Comparison of ENCODE assay signal across 21 mouse cellular contexts in genomic region chr6:28957486-28957885, GRCm38 (mm10).
"Had no signal": no experiment of that assay in that cellular context is flagged by ENCODE, and none has a peak within 500 bp of the region (broad histone marks: within the 10 kb centered on the region; RNA-seq: fewer than 3 reads in every experiment).

No protein-coding gene starts in this region.

- H3K9me3 ChIP-seq: liver, embryonic 15.5 days; lung, embryonic 15.5 days; midbrain, embryonic 10.5 days; midbrain, embryonic 12.5 days; neural tube, embryonic 13.5 days; neural tube, embryonic 15.5 days had no signal

- H3K4me2 ChIP-seq: liver, embryonic 15.5 days; lung, embryonic 15.5 days; midbrain, embryonic 12.5 days; neural tube, embryonic 13.5 days; neural tube, embryonic 15.5 days had no signal

- H3K27me3 ChIP-seq: liver, embryonic 15.5 days; lung, embryonic 15.5 days; midbrain, embryonic 12.5 days; neural tube, embryonic 13.5 days; neural tube, embryonic 15.5 days had no signal

- ATAC-seq: liver, postnatal 0 days; lung, postnatal 0 days; midbrain, embryonic 16.5 days had no signal

- H3K27ac ChIP-seq: liver, embryonic 15.5 days; lung, embryonic 15.5 days; midbrain, embryonic 10.5 days; midbrain, embryonic 12.5 days; neural tube, embryonic 13.5 days; neural tube, embryonic 15.5 days had no signal

- DNase-seq: liver, postnatal 0 days; lung, adult 2 months; lung, postnatal 14 days; lung, postnatal 36 days; midbrain, embryonic 14.5 days; right cerebral cortex, adult 18-20 months; right cerebral cortex, postnatal 25 days; right cerebral cortex, postnatal 4 days; spleen, adult 18-20 months; thymus, adult 18-20 months; thymus, postnatal 14 days; thymus, postnatal 36 days had no signal

- H3K4me1 ChIP-seq: liver, embryonic 15.5 days; lung, embryonic 15.5 days; midbrain, embryonic 10.5 days had no signal

- H3K4me3 ChIP-seq: liver, embryonic 15.5 days; lung, embryonic 15.5 days; midbrain, embryonic 10.5 days; midbrain, embryonic 12.5 days; myocyte; neural tube, embryonic 13.5 days; neural tube, embryonic 15.5 days had no signal

- H3K36me3 ChIP-seq: liver, embryonic 15.5 days; lung, embryonic 15.5 days; midbrain, embryonic 10.5 days; midbrain, embryonic 12.5 days; neural tube, embryonic 13.5 days; neural tube, embryonic 15.5 days had no signal

- H3K9ac ChIP-seq: liver, embryonic 15.5 days; liver, postnatal 0 days; lung, embryonic 15.5 days; midbrain, embryonic 12.5 days; neural tube, embryonic 13.5 days; neural tube, embryonic 15.5 days had no signal
